Mouse (Mus musculus) bone marrow, adult 2 months (tissue): ENCODE data around the gene Pard3.

ENCODE experiments used
- CTCF ChIP-seq: fragments of 200-500 bp; IDR thresholded peaks from 2 replicates; pipeline ENCODE4 v1.5.1; 2011; ENCODE audit warnings: low read length, control low read depth; ENCODE audit not compliant: control insufficient read depth, insufficient read depth
- POLR2A ChIP-seq: fragments of 200-500 bp; IDR thresholded peaks from 2 replicates; pipeline ENCODE4 v1.6.1; 2011; ENCODE audit warnings: low read depth, mild to moderate bottlenecking, control low read depth, low read length, borderline replicate concordance; ENCODE audit not compliant: control insufficient read depth

DNA sequence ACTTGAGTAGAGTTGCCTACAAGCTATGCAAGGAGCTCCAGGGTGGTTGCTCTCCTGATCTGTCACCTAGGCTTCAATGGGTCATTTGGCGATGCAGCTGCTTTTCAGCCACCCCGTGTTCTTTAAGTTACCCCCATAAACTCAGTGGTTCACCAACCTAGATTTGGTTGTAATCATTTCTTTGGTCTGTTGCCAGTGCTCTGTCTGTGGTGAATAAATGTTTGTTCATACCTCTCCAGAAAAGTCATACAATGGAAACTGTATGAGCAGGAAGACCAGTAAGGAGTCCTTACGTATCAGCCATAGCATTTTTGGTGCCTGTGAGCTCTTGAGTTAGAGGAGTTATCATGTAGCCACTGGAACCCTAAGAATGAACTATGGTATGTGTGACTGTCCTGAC is 17.6 kb downstream of the Pard3 start:
- TF ChIP-seq POLR2A (no peak), CTCF (no peak)
